Mouse (Mus musculus) limb, embryonic 11.5 days (tissue): ENCODE results near the gene Ndrg4. TPM values are rescaled to one million over a fixed set of nuclear protein-coding genes. Genes with fewer than 3 reads are reported as not detected.
A peak's percentile ranks its signal among the peaks of the same experiment; 100 is the strongest.

Experiments
- ATAC-seq: fragments of 200-750 bp; cut with Nextera tagmentation; 2 replicates; pipeline ENCODE4 v1.8.0; 2017; ENCODE audit warnings: low read depth; ENCODE audit not compliant: insufficient number of reproducible peaks, low FRiP score, low TSS enrichment
- DNase-seq: peaks from one replicate; pipeline ENCODE4 v3.0.0-alpha.2; 2015; ENCODE audit warnings: low spot score
- H3K27ac ChIP-seq: fragments of 300-500 bp; sonication (generic); replicated peaks from 2 replicates; pipeline ENCODE4 v1.5.1; 2014; ENCODE audit warnings: low read depth, mild to moderate bottlenecking, low read length
- H3K27me3 ChIP-seq: fragments of 300-500 bp; sonication (generic); 2 replicates; pipeline ENCODE4 v1.6.1; 2014; ENCODE audit warnings: mild to moderate bottlenecking, low read length, mixed read lengths; ENCODE audit not compliant: control insufficient read depth, insufficient read depth
- H3K36me3 ChIP-seq: fragments of 300-500 bp; sonication (generic); 2 replicates; pipeline ENCODE4 v1.6.1; 2014; ENCODE audit warnings: mild to moderate bottlenecking, low read length, moderate library complexity, mixed read lengths; ENCODE audit not compliant: control insufficient read depth, insufficient read depth
- H3K4me1 ChIP-seq: fragments of 300-500 bp; sonication (generic); 2 replicates; pipeline ENCODE4 v1.6.1; 2014; ENCODE audit warnings: low read length, mixed read lengths; ENCODE audit not compliant: control insufficient read depth, insufficient read depth
- H3K4me2 ChIP-seq: fragments of 300-500 bp; sonication (generic); 2 replicates; pipeline ENCODE4 v1.6.1; 2014; ENCODE audit warnings: low read depth, mild to moderate bottlenecking, moderate library complexity; ENCODE audit not compliant: severe bottlenecking
- H3K4me3 ChIP-seq: fragments of 300-500 bp; sonication (generic); 2 replicates; pipeline ENCODE4 v1.5.1; 2014; ENCODE audit warnings: low read depth, low read length
- H3K9ac ChIP-seq: fragments of 300-500 bp; sonication (generic); 2 replicates; pipeline ENCODE4 v1.6.1; 2014; ENCODE audit warnings: mild to moderate bottlenecking, low read length
- H3K9me3 ChIP-seq: fragments of 300-500 bp; sonication (generic); 2 replicates; pipeline ENCODE4 v1.6.1; 2016; ENCODE audit warnings: low read length; ENCODE audit not compliant: control insufficient read depth
- WGBS: fragments of 180-500 bp; shearing (Covaris S2); extraction: QIAGEN DNeasy Blood & Tissue Kit; methylation state at CpG from one replicate; pipeline ENCODE4 v1.1.7; 2014; 5-methylcytosine and 5-hydroxymethylcytosine counted together
- polyA plus RNA-seq: library from polyadenylated mRNA; unstranded; fragments of >200 nt; fragmentation: Nextera tagmentation; extraction: Ambion mirVana; gene quantifications from 2 replicates; pipeline ENCODE4 v1.2.1, GENCODE M21; 2014

Ndrg4 gene
- polyA plus RNA-seq, 1 experiment from 2014 or later, result 8.7 TPM

DNA sequence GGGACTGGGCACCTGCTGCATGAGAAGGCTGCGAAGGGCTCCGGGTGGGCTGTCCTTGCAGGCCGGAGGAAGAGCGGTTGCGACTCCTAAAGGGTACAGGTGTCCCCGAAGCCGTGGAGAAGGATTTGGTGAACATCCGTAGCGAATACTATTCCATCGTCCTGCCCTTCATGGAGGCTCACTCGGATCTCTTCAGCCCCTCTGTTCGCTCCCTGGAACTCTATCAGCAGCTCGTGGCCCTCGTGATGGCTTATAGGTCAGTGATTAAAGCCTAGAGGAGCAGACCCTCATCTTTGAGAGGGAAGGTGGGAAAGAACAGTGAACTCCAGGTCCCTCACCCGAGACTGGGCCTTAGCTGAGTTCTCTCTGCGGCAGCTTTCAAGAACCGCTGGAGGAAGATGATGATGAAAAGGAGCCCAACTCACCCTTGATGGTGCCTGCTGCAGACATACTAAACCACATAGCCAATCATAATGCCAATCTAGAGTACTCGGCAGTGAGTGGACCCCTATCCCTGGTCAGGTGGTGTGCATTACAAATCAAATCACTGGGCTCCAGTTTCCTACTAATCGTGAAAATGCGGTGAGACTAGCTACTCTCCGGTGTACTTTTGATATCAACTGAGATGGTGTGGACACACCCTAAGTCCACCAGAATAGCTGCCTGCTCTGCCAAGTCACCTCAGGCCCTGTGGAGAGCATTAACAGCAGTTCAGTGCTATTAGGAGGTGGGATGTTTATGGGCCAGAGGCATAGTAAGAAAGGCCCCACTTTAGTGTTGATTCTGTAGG, 40.0 kb downstream of the Ndrg4 start:
- Histone ChIP-seq H3K9me3 (no peaks in the 10 kb centered on the region), H3K4me1 (peaks cover 9% of the 10 kb centered on the region), H3K9ac (peak overlapping the region; percentile 80), H3K4me3 (peak overlapping the region; percentile 75), H3K36me3 (peaks cover 14% of the 10 kb centered on the region; the same call in 1 of the 2 replicates), H3K27ac (no peak overlapping the region), H3K4me2 (peak overlapping the region; percentile 87), H3K27me3 (no peaks in the 10 kb centered on the region)
- DNase-seq (no peak), ATAC-seq (no peak)
- 19% methylated on average over 21 of the region's 21 CpGs for WGBS

DNA sequence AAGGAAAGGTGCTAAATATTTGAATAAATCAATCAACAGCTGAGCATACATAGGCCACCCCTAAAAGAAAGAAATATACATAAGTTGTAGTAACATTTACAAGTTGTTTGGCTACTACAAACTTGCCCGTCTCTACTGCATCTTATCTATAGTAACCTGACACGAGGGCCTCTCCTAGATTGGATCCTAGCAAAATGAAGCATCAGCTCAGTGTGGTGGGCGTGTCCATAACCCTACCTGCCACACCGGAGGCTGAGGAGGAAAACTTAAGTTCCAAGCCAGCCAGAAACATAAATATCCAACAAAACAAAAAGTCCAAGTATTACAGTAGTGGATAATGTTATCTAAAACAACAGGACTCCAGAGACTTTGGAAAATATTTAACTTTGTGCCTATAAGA, 50.8 kb downstream of the Ndrg4 start:
- Histone ChIP-seq H3K36me3 (peaks cover 31% of the 10 kb centered on the region), H3K4me1 (no peaks in the 10 kb centered on the region), H3K27ac (no peak overlapping the region), H3K4me3 (no peak overlapping the region), H3K27me3 (no peaks in the 10 kb centered on the region), H3K9ac (no peak overlapping the region), H3K4me2 (no peak overlapping the region), H3K9me3 (no peaks in the 10 kb centered on the region)
- 91% methylated on average over 4 of the region's 4 CpGs for WGBS
- ATAC-seq, result no peak
- DNase-seq, result no peak

DNA sequence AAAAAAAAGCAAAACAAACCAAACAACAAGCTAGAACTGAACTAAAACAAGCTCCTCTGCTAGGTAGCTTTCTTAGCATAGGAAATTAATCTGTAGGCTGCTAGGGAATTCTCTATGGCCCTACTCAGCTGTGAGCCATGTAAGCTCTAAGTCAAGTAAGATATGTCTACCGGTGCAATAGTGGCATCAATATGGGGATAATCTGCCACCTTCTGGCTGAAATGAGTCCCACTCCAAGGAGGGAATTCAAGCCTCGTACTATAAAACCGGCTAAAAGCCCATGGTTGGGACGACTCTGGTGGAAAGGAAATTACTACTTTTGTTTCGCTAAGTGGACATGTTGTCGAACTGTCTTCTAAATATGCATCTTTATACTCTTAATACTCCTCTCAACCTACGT, 61.8 kb downstream of the Ndrg4 start:
- Histone ChIP-seq H3K4me2 (no peak overlapping the region), H3K9me3 (no peaks in the 10 kb centered on the region), H3K9ac (no peak overlapping the region), H3K4me3 (no peak overlapping the region), H3K36me3 (peaks cover 36% of the 10 kb centered on the region), H3K4me1 (no peaks in the 10 kb centered on the region), H3K27ac (no peak overlapping the region), H3K27me3 (no peaks in the 10 kb centered on the region)
- 88% methylated on average over 7 of the region's 7 CpGs for WGBS
- DNase-seq (no peak), ATAC-seq (no peak)

DNA sequence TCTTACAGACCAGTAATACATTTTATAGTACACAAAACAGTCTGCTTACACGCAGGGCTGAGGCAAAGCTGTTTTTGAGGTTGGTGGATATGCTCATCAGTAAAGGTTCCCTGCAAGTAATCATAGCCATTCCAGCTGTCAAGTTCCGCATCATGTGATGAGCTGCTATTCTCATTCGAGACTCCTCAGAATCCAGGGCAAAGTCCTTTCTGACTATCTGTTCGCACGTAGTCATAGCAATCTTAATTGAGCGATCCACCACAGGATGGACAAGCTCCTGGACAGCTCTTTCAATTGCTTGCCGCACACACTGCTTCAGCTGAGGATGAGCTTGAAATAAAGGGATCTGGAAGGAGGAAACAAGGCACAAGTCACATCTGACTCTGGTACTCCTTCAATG, 65.0 kb downstream of the Ndrg4 start:
- ATAC-seq (no peak), DNase-seq (no peak)
- H3K4me1 ChIP-seq, result no peaks in the 10 kb centered on the region

DNA sequence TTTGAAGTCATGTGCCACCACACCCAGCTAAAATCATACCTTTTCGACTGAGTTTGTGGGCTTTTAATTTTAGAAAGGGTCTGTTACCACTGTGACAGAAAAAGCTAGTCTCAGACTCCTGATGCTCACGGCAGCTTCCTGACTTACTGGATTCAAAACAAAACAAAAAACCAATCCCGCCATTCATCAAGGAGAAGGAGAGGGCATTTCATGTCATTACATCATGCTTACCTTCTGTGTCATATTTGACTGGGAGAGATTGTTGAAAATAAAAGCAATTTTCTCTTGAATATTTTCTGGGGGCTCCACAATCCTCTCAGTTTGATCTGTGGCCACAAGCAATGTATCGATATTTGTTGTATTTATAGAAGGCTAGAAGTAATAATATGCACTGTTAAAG, 71.2 kb downstream of the Ndrg4 start:
- Histone ChIP-seq H3K27ac (no peak overlapping the region), H3K27me3 (no peaks in the 10 kb centered on the region), H3K36me3 (peaks cover 33% of the 10 kb centered on the region), H3K4me2 (no peak overlapping the region), H3K4me1 (no peaks in the 10 kb centered on the region), H3K9me3 (no peaks in the 10 kb centered on the region), H3K4me3 (no peak overlapping the region), H3K9ac (no peak overlapping the region)
- DNase-seq, result no peak
- 97% methylated on average over 4 of the region's 4 CpGs for WGBS
- no peak for ATAC-seq

More for the DNA sequence above, 65.0 kb downstream of the Ndrg4 start:
- no peak overlapping the region for H3K4me3 ChIP-seq
- H3K27me3 ChIP-seq, result no peaks in the 10 kb centered on the region
- H3K9ac ChIP-seq, result no peak overlapping the region
- H3K27ac ChIP-seq, result no peak overlapping the region
- H3K36me3 ChIP-seq, result peaks cover 32% of the 10 kb centered on the region
- H3K4me2 ChIP-seq, result no peak overlapping the region
- no peaks in the 10 kb centered on the region for H3K9me3 ChIP-seq
- WGBS, result 94% methylated on average over 7 of the region's 7 CpGs

DNA sequence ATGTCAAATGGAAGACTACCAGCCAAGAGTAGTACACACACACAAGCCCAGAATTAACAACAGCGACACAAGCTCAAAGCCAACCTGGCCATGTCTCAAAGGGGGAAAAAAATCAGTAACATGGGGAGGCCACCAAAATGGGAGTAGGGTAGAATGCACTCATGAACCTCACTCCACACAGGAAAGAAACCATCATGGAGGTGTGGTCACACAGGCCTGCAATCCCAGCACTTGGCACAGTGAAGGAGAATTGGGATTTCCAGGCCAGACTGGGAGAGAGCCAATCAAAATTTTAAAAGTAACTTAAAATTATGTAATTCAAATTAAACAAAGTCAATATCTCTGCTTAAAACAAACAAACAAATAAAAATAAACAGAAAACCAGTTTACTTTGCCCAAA, 75.1 kb downstream of the Ndrg4 start:
- Histone ChIP-seq H3K4me3 (no peak overlapping the region), H3K4me2 (no peak overlapping the region), H3K27me3 (no peaks in the 10 kb centered on the region), H3K4me1 (no peaks in the 10 kb centered on the region), H3K27ac (no peak overlapping the region), H3K9me3 (no peaks in the 10 kb centered on the region), H3K36me3 (peaks cover 36% of the 10 kb centered on the region), H3K9ac (no peak overlapping the region)
- no peak for DNase-seq
- WGBS, result 97% methylated on average over 1 of the region's 1 CpGs
- ATAC-seq, result no peak

DNA sequence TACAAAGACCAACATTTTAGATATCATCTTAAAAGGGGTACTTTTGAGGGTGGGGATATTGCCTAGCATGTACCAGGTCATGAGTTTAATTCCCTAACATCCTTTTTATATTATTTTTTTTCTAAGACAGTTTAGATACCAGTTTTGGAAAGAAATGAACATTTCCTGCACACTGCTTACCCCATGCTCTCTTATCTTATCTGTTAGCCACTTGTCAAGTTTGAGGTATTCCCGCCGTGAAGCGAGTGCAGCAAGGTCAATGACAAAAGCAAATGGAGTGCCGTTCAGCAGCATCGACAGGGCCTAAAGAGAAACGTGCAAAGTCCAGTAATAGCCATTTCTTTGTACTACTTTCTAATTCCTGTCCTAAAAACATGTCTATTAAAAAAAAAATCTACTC, 83.5 kb downstream of the Ndrg4 start:
- no peaks in the 10 kb centered on the region for H3K27me3 ChIP-seq
- 92% methylated on average over 6 of the region's 6 CpGs for WGBS
- H3K9ac ChIP-seq, result no peak overlapping the region
- no peak overlapping the region for H3K4me2 ChIP-seq
- DNase-seq (no peak), ATAC-seq (no peak)
- H3K27ac ChIP-seq, result no peak overlapping the region
- H3K4me3 ChIP-seq, result no peak overlapping the region
- H3K36me3 ChIP-seq, result peaks cover 23% of the 10 kb centered on the region
- H3K9me3 ChIP-seq, result no peaks in the 10 kb centered on the region
- no peaks in the 10 kb centered on the region for H3K4me1 ChIP-seq

DNA sequence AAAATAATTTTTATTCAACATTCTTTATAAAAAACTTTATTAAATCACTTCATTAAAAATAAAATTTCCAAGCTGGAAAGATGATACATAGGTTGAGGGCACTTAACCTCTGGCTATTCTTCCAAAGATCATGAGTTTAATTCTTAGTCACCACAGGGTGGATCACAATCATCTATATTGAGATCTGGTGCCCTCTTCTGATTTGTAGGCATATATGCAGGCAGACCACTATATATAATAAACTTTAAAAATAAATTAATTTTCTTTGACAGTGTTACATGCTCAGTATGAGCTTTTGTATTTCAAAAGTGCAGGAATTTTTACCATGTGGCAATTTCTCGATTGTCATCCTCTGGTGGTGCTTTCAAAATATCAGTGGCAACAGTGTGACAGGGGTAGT, 87.4 kb downstream of the Ndrg4 start:
- no peak overlapping the region for H3K9ac ChIP-seq
- H3K4me1 ChIP-seq, result no peaks in the 10 kb centered on the region
- H3K36me3 ChIP-seq, result peaks cover 29% of the 10 kb centered on the region
- no peaks in the 10 kb centered on the region for H3K27me3 ChIP-seq
- 93% methylated on average over 1 of the region's 1 CpGs for WGBS
- no peak overlapping the region for H3K27ac ChIP-seq
- DNase-seq, result no peak
- H3K4me3 ChIP-seq, result no peak overlapping the region
- no peak overlapping the region for H3K4me2 ChIP-seq
- no peak for ATAC-seq
- no peaks in the 10 kb centered on the region for H3K9me3 ChIP-seq
